Mouse (Mus musculus) midbrain, embryonic 16.5 days (tissue): ENCODE measurements at regions not wholly inside any gene's neighbourhood (a gene's known extent, or its start where the extent isn't known, plus 50 kb on each side); places are given as distances from the start of the nearest gene placed in this dataset.
A peak's percentile ranks its signal among the peaks of the same experiment; 100 is the strongest.

Experiments
- ATAC-seq: fragments of 200-750 bp; cut with Nextera tagmentation; 2 replicates; pipeline ENCODE4 v1.8.0; 2017; ENCODE audit warnings: moderate TSS enrichment
- H3K27ac ChIP-seq: fragments of 300-500 bp; sonication (generic); 2 replicates; pipeline ENCODE4 v1.5.1; 2014; ENCODE audit warnings: mild to moderate bottlenecking, low read length, mixed read lengths
- H3K27me3 ChIP-seq: fragments of 300-500 bp; sonication (generic); 2 replicates; pipeline ENCODE4 v1.6.1; 2014; ENCODE audit warnings: low read depth, low read length, mixed read lengths; ENCODE audit not compliant: control insufficient read depth, insufficient read depth
- H3K36me3 ChIP-seq: fragments of 300-500 bp; sonication (generic); 2 replicates; pipeline ENCODE4 v1.6.1; 2014; ENCODE audit warnings: mild to moderate bottlenecking, low read length, moderate library complexity, mixed read lengths; ENCODE audit not compliant: control insufficient read depth, insufficient read depth
- H3K4me1 ChIP-seq: fragments of 300-500 bp; sonication (generic); 2 replicates; pipeline ENCODE4 v1.6.1; 2014; ENCODE audit warnings: mild to moderate bottlenecking, low read length, mixed read lengths; ENCODE audit not compliant: control insufficient read depth, insufficient read depth
- H3K4me2 ChIP-seq: fragments of 300-500 bp; sonication (generic); 2 replicates; pipeline ENCODE4 v1.6.1; 2014; ENCODE audit warnings: mild to moderate bottlenecking, low read length, mixed read lengths
- H3K4me3 ChIP-seq: fragments of 300-500 bp; sonication (generic); 2 replicates; pipeline ENCODE4 v1.5.1; 2014; ENCODE audit warnings: low read depth, mild to moderate bottlenecking, low read length, moderate library complexity, mixed read lengths
- H3K9ac ChIP-seq: fragments of 300-500 bp; sonication (generic); 2 replicates; pipeline ENCODE4 v1.6.1; 2014; ENCODE audit warnings: low read depth, low read length, mixed read lengths
- H3K9me3 ChIP-seq: fragments of 300-500 bp; sonication (generic); replicated peaks from 2 replicates; pipeline ENCODE4 v1.6.1; 2014; ENCODE audit warnings: mild to moderate bottlenecking, low read length, mixed read lengths; ENCODE audit not compliant: control insufficient read depth, poor library complexity, severe bottlenecking
- WGBS: fragments of 180-500 bp; shearing (Covaris S2); extraction: QIAGEN DNeasy Blood & Tissue Kit; methylation state at CpG from one replicate; pipeline ENCODE4 v1.1.7; 2014; 5-methylcytosine and 5-hydroxymethylcytosine counted together

GRCm38 (mm10) chr6:140984249-140984648 is 255.2 kb downstream of the Gm11077 start:
- Histone ChIP-seq H3K27me3 (no peaks in the 10 kb centered on the region), H3K27ac (no peak overlapping the region), H3K36me3 (no peaks in the 10 kb centered on the region), H3K4me1 (no peaks in the 10 kb centered on the region), H3K4me3 (no peak overlapping the region), H3K9ac (no peak overlapping the region), H3K9me3 (no peaks in the 10 kb centered on the region), H3K4me2 (no peak overlapping the region)
- 94% methylated on average over 7 of the region's 7 CpGs for WGBS
- no peak for ATAC-seq

DNA sequence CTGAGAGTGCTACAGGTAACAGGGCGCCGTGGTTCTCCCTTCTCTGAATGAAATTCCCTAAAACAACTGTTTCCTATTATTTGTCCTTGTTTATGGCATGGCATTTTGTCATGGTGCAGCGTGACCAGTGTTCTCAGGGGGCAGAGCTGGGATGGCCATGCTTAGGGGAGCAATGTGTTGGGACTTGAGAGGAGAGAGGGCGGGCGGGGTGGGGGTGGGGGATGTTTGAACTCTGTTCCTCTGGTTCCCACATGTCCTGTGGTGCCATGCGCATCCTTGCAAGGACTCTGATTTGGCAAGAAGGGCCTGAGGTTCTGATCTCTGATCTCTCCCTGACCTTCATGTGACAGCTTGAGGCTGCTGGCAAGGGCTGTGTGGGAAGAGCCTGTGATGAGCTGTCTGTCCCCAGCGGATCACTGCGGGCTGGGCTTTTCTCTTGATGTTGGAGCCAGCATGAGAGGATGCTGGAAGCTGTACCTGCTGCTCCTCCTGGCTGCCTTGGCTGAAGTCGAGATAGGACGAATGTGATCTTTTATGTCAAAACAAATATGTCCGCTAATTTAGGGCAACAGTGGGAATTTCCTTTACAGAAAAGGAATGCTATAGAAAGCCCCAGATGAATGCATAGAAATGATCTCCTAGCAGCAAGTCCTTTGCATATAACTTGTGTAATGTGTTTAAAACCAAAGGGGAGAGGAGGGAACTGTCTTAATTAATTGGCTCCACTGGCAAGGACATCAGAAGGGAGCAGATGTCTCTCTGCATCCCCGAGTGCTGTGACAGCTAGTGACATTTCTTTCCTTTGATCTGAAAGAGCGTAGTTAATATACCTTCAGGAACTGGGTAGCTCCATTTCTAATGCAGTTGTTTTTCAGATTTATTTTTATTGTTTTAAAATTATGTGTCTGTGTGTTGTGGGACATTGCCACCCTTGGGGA is 255.2 kb upstream of the Pde3a start:
- H3K9me3 ChIP-seq, result no peaks in the 10 kb centered on the region
- H3K4me2 ChIP-seq, result no peak overlapping the region
- peak; percentile 79 for ATAC-seq
- peak overlapping the region; percentile 54 for H3K27ac ChIP-seq
- no peak overlapping the region for H3K9ac ChIP-seq
- H3K4me3 ChIP-seq, result no peak overlapping the region
- peaks cover 7% of the 10 kb centered on the region; the same call in 1 of the 2 replicates for H3K4me1 ChIP-seq
- no peaks in the 10 kb centered on the region for H3K27me3 ChIP-seq
- no peaks in the 10 kb centered on the region for H3K36me3 ChIP-seq
- 55% methylated on average over 13 of the region's 13 CpGs for whole genome bisulfite sequencing

- Histone ChIP-seq H3K27ac (peak overlapping the region; percentile 58; the same call in 1 of the 2 replicates), H3K9me3 (no peaks in the 10 kb centered on the region), H3K4me2 (no peak overlapping the region), H3K36me3 (no peaks in the 10 kb centered on the region), H3K9ac (no peak overlapping the region), H3K27me3 (no peaks in the 10 kb centered on the region), H3K4me1 (peaks cover 7% of the 10 kb centered on the region; the same call in 1 of the 2 replicates), H3K4me3 (no peak overlapping the region)
- peak; percentile 6; the same call in 1 of the 2 replicates for ATAC-seq
- 36% methylated on average over 14 of the region's 14 CpGs for WGBS
Observed at GRCm38 (mm10) chr6:140995340-140996135, 253.5 kb upstream of the Pde3a start.

DNA sequence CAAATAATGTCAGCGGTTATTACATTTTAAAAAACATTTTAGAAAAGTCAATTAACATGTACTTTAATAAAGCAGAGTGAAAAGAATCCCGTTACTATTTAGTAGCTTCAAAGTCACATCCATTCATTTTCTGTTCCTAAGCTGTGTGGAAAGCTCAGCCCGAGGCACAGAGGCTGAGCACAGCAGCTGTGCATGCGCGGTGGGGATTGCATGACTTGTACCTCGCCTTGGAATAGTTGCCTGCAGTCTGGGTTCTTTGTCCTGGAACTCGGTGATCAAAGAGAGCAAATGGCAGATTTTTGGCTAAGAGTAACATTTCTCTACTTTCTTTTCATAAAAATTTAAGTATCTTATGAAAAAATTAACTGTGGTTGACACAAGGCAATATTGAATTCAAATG is 251.0 kb upstream of the Pde3a start:
- H3K4me3 ChIP-seq, result no peak overlapping the region
- ATAC-seq, result 0 out of 2 replicates have a peak, but pooled peaks have one; percentile 63
- no peak overlapping the region for H3K27ac ChIP-seq
- H3K9ac ChIP-seq, result no peak overlapping the region
- H3K9me3 ChIP-seq, result no peaks in the 10 kb centered on the region
- no peak overlapping the region for H3K4me2 ChIP-seq
- H3K4me1 ChIP-seq, result peaks cover 7% of the 10 kb centered on the region; the same call in 1 of the 2 replicates
- no peaks in the 10 kb centered on the region for H3K36me3 ChIP-seq
- 62% methylated on average over 7 of the region's 7 CpGs for WGBS
- H3K27me3 ChIP-seq, result no peaks in the 10 kb centered on the region

DNA sequence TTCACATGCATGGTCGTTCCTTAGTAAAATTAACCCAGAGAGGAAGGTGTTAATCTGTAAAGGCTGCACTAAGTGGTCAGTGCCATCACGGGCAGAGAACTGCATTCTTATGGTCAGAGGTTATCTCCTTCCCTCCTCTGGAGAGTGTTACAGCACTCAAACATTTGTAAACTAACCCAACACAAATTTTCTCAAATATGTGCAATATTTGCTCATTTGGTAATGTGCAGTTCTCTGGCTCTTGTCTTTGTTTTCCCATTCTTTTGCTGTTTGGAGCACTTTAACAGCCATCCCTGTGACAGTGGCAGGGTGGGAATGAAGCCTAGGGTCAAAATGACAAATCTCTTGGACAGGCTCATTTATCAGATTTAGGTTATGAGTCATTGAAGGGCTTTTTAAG is 248.5 kb upstream of the Pde3a start:
- H3K4me3 ChIP-seq, result no peak overlapping the region
- no peaks in the 10 kb centered on the region for H3K9me3 ChIP-seq
- H3K27ac ChIP-seq, result no peak overlapping the region
- no peaks in the 10 kb centered on the region for H3K27me3 ChIP-seq
- H3K36me3 ChIP-seq, result no peaks in the 10 kb centered on the region
- H3K4me1 ChIP-seq, result 0 out of 2 replicates have a peak, but pooled peaks cover 3% of the 10 kb centered on the region
- 69% methylated on average over 2 of the region's 2 CpGs for WGBS
- no peak for ATAC-seq
- no peak overlapping the region for H3K9ac ChIP-seq
- H3K4me2 ChIP-seq, result no peak overlapping the region

DNA sequence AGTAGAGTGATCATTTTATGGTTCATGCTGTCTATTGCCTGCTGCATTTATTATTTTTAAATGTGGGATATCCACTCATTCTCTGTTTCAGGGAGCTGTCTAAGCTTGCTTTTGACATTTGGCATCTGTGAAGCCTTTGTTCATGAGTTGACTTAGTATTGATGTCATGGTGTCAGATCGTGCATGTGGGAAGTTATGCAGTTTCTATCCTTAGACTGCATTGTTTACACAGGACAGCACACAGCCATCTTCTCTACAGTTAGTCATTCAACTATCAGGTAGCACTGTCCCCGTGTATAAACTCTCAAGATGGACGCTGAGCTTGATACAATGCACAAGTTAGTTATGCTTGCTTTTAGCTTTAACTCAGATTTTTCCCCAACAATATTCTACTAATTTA is 247.8 kb upstream of the Pde3a start:
- Histone ChIP-seq H3K27me3 (no peaks in the 10 kb centered on the region), H3K4me2 (no peak overlapping the region), H3K9me3 (no peaks in the 10 kb centered on the region), H3K9ac (no peak overlapping the region), H3K27ac (no peak overlapping the region), H3K36me3 (no peaks in the 10 kb centered on the region), H3K4me1 (no peaks in the 10 kb centered on the region), H3K4me3 (no peak overlapping the region)
- ATAC-seq, result no peak
- 85% methylated on average over 3 of the region's 3 CpGs for WGBS

GRCm38 (mm10) chr6:141015055-141015681 is 233.9 kb upstream of the Pde3a start:
- H3K4me3 ChIP-seq, result no peak overlapping the region
- H3K9me3 ChIP-seq, result no peaks in the 10 kb centered on the region
- 94% methylated on average over 11 of the region's 11 CpGs for WGBS
- H3K4me1 ChIP-seq, result no peaks in the 10 kb centered on the region
- no peak for ATAC-seq
- H3K27me3 ChIP-seq, result no peaks in the 10 kb centered on the region
- H3K27ac ChIP-seq, result no peak overlapping the region
- H3K9ac ChIP-seq, result no peak overlapping the region
- H3K4me2 ChIP-seq, result no peak overlapping the region
- H3K36me3 ChIP-seq, result no peaks in the 10 kb centered on the region

GRCm38 (mm10) chr6:141023501-141023900 is 225.6 kb upstream of the Pde3a start:
- no peaks in the 10 kb centered on the region for H3K27me3 ChIP-seq
- H3K27ac ChIP-seq, result no peak overlapping the region
- 85% methylated on average over 4 of the region's 4 CpGs for WGBS
- no peak overlapping the region for H3K4me2 ChIP-seq
- no peak overlapping the region for H3K4me3 ChIP-seq
- no peaks in the 10 kb centered on the region for H3K9me3 ChIP-seq
- no peaks in the 10 kb centered on the region for H3K36me3 ChIP-seq
- H3K9ac ChIP-seq, result no peak overlapping the region
- H3K4me1 ChIP-seq, result no peaks in the 10 kb centered on the region
- no peak for ATAC-seq
